Mouse (Mus musculus): ENCODE data around the gene Ahsg. TPM values are rescaled to one million over a fixed set of nuclear protein-coding genes. Genes with fewer than 3 reads are reported as not detected.

Gene Ahsg
- polyA plus RNA-seq, 1 experiment from 2014 or later: 1.6 TPM

GRCm38 (mm10) chr16:22883441-22883840, 7.6 kb upstream of the Ahsg start:
- no peaks in the 10 kb centered on the region for H3K9me3 ChIP-seq (ENCODE audit: control insufficient read depth)
- no peaks in the 10 kb centered on the region for H3K27me3 ChIP-seq (replicated peaks; ENCODE audit: control insufficient read depth, insufficient read depth, low read length)
- H3K4me1 ChIP-seq (replicated peaks; ENCODE audit: control insufficient read depth, insufficient read depth, low read length): no peaks in the 10 kb centered on the region
- H3K27ac ChIP-seq (ENCODE audit: low read depth, low read length): no peak overlapping the region
- ATAC-seq: no peak
- H3K4me3 ChIP-seq (ENCODE audit: low read depth, low read length): no peak overlapping the region
- H3K36me3 ChIP-seq (ENCODE audit: control insufficient read depth, insufficient read depth): no peaks in the 10 kb centered on the region
- no peak for TF ChIP-seq CTCF (IDR thresholded peaks at IDR 0.05; ENCODE audit: low read depth)
- no peak overlapping the region for H3K4me2 ChIP-seq (replicated peaks; ENCODE audit: low read depth)
- 75% methylated on average over 5 of the region's 5 CpGs for WGBS
- no peak overlapping the region for H3K9ac ChIP-seq (ENCODE audit: low read depth, low read length)

DNA sequence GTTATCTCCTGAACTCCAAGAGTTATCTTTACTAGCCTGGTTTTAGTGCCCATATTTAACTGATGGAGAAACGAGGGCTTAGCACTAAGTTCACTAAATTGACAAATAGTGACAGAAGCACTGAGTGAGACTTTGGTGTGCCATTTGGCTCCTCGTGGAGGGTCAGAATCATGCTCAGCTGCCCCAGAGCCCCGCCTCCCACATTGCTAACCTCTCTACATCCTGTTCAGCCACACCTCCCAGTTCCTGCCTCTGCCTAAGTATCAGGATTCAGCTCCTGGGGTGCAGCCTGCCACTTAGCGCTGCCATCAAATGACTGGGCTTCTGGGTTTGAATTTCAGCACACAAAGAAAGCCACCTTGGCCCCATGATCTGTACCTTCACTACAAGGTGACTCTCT, 5.7 kb upstream of the Ahsg start:
- no peak overlapping the region for H3K4me3 ChIP-seq (ENCODE audit: low read depth, low read length)
- ATAC-seq: no peak
- 17% methylated on average over 4 of the region's 4 CpGs for WGBS
- no peak for TF ChIP-seq CTCF (IDR thresholded peaks at IDR 0.05; ENCODE audit: low read depth)
- no peaks in the 10 kb centered on the region for H3K9me3 ChIP-seq (ENCODE audit: control insufficient read depth)
- no peaks in the 10 kb centered on the region for H3K27me3 ChIP-seq (replicated peaks; ENCODE audit: control insufficient read depth, insufficient read depth, low read length)
- H3K4me2 ChIP-seq (replicated peaks; ENCODE audit: low read depth): no peak overlapping the region
- no peak overlapping the region for H3K9ac ChIP-seq (ENCODE audit: low read depth, low read length)
- no peaks in the 10 kb centered on the region for H3K36me3 ChIP-seq (ENCODE audit: control insufficient read depth, insufficient read depth)
- H3K4me1 ChIP-seq (replicated peaks; ENCODE audit: control insufficient read depth, insufficient read depth, low read length): no peaks in the 10 kb centered on the region
- H3K27ac ChIP-seq (ENCODE audit: low read depth, low read length): no peak overlapping the region

DNA sequence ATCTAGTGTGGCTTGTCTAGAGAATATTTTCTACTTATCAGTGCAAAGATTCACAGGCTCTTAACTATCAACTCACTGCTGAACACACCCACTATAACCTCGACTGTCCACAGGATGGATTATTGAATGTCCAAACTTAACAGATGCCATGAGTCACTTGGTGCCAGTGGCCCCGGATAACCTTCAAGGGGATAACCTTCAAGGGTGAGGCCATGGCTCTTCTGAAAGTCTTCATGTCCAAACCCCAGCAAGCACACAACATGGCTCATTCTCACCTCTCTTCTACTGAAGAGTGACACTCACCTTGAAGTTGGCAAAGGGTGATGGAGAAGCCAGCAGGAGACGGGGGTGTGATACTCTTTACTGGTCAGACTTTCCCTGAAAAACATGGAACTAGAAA, 4.4 kb upstream of the Ahsg start:
- WGBS: 55% methylated on average over 3 of the region's 3 CpGs
- TF ChIP-seq CTCF (IDR thresholded peaks at IDR 0.05; ENCODE audit: low read depth): no peak
- H3K27me3 ChIP-seq (replicated peaks; ENCODE audit: control insufficient read depth, insufficient read depth, low read length): no peaks in the 10 kb centered on the region
- H3K9me3 ChIP-seq (ENCODE audit: control insufficient read depth): no peaks in the 10 kb centered on the region
- H3K27ac ChIP-seq (ENCODE audit: low read depth, low read length): no peak overlapping the region
- H3K36me3 ChIP-seq (ENCODE audit: control insufficient read depth, insufficient read depth): no peaks in the 10 kb centered on the region
- no peak overlapping the region for H3K4me3 ChIP-seq (ENCODE audit: low read depth, low read length)
- no peak overlapping the region for H3K9ac ChIP-seq (ENCODE audit: low read depth, low read length)
- no peaks in the 10 kb centered on the region for H3K4me1 ChIP-seq (replicated peaks; ENCODE audit: control insufficient read depth, insufficient read depth, low read length)
- ATAC-seq: no peak
- H3K4me2 ChIP-seq (replicated peaks; ENCODE audit: low read depth): no peak overlapping the region

DNA sequence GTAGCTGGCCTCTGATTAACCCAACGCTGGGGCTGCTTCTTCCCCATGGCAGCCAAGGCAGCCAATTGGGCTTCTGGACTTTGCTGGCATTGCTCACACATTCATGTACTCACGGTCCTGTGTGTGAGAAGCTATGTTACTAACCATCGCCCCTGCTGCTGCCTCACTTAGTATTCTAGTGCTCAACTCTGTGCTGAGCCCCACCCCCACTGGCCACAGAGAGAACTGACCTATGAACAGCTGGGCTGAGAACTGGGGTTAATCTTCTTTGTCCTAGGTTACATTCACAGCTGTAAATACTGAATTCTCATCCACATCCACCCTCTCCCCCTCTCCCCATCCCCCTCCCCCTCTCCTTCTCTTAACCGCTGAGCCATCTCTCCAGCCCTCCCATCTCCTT, 2.2 kb upstream of the Ahsg start:
- ATAC-seq: no peak
- WGBS: 82% methylated on average over 4 of the region's 4 CpGs

GRCm38 (mm10) chr16:22889716-22890115, 1.4 kb upstream of the Ahsg start:
- no peak overlapping the region for H3K27ac ChIP-seq (ENCODE audit: low read depth, low read length)
- 87% methylated on average over 8 of the region's 8 CpGs for WGBS
- no peaks in the 10 kb centered on the region for H3K9me3 ChIP-seq (ENCODE audit: control insufficient read depth)
- no peak overlapping the region for H3K4me2 ChIP-seq (replicated peaks; ENCODE audit: low read depth)
- H3K36me3 ChIP-seq (ENCODE audit: control insufficient read depth, insufficient read depth): no peaks in the 10 kb centered on the region
- H3K4me1 ChIP-seq (replicated peaks; ENCODE audit: control insufficient read depth, insufficient read depth, low read length): no peaks in the 10 kb centered on the region
- H3K9ac ChIP-seq (ENCODE audit: low read depth, low read length): no peak overlapping the region
- ATAC-seq: no peak
- TF ChIP-seq CTCF (IDR thresholded peaks at IDR 0.05; ENCODE audit: low read depth): no peak
- no peaks in the 10 kb centered on the region for H3K27me3 ChIP-seq (replicated peaks; ENCODE audit: control insufficient read depth, insufficient read depth, low read length)
- no peak overlapping the region for H3K4me3 ChIP-seq (ENCODE audit: low read depth, low read length)

More for the DNA sequence above, 2.2 kb upstream of the Ahsg start:
- no peak overlapping the region for H3K4me3 ChIP-seq (ENCODE audit: low read depth, low read length)
- no peaks in the 10 kb centered on the region for H3K36me3 ChIP-seq (ENCODE audit: control insufficient read depth, insufficient read depth)
- no peaks in the 10 kb centered on the region for H3K27me3 ChIP-seq (replicated peaks; ENCODE audit: control insufficient read depth, insufficient read depth, low read length)
- no peak overlapping the region for H3K9ac ChIP-seq (ENCODE audit: low read depth, low read length)
- H3K4me1 ChIP-seq (replicated peaks; ENCODE audit: control insufficient read depth, insufficient read depth, low read length): no peaks in the 10 kb centered on the region
- no peaks in the 10 kb centered on the region for H3K9me3 ChIP-seq (ENCODE audit: control insufficient read depth)
- no peak overlapping the region for H3K4me2 ChIP-seq (replicated peaks; ENCODE audit: low read depth)
- TF ChIP-seq CTCF (IDR thresholded peaks at IDR 0.05; ENCODE audit: low read depth): no peak
- H3K27ac ChIP-seq (ENCODE audit: low read depth, low read length): no peak overlapping the region

DNA sequence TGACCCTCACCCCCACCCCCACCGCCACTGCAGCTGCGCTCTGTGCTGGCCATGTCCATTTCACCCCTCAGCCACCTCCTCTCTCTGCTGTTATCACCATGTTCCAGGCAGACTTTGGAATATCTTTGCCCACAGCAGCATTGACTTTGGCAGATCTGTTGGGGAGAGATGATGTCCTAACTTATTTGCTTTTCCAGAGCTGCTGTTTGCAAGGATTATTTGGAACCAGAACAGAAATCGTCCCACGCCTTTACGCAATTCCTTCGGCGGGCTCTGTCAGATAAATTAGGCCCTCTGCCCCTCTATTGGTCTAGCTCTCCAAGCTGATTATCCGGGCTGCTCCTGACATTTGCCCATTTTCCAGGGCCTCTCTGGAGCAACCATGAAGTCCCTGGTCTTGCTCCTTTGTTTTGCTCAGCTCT, 667 bp downstream of the Ahsg start:
- H3K27me3 ChIP-seq (replicated peaks; ENCODE audit: control insufficient read depth, insufficient read depth, low read length): no peaks in the 10 kb centered on the region
- H3K27ac ChIP-seq (ENCODE audit: low read depth, low read length): no peak overlapping the region
- TF ChIP-seq CTCF (IDR thresholded peaks at IDR 0.05; ENCODE audit: low read depth): no peak
- H3K4me1 ChIP-seq (replicated peaks; ENCODE audit: control insufficient read depth, insufficient read depth, low read length): no peaks in the 10 kb centered on the region
- 81% methylated on average over 8 of the region's 8 CpGs for WGBS
- H3K9ac ChIP-seq (ENCODE audit: low read depth, low read length): no peak overlapping the region
- ATAC-seq: no peak
- no peaks in the 10 kb centered on the region for H3K36me3 ChIP-seq (ENCODE audit: control insufficient read depth, insufficient read depth)
- H3K9me3 ChIP-seq (ENCODE audit: control insufficient read depth): no peaks in the 10 kb centered on the region
- no peak overlapping the region for H3K4me3 ChIP-seq (ENCODE audit: low read depth, low read length)
- H3K4me2 ChIP-seq (replicated peaks; ENCODE audit: low read depth): no peak overlapping the region

DNA sequence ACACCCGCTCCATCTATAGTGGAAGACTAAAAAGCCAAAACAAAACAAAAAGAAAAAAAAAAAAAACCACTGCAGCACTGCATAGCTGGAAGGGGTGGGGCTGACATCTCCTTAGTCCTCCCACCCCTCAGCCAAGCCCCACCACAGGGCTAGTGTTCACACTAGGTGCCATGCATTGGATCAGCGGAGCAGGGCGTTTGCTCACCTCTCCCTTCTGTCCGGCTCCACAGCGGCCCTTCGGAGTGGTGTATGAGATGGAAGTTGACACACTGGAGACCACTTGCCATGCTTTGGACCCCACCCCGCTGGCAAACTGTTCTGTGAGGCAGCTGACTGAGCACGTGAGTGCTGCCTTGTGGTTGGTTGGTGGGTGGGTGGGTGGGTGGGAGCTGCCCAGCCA, 3.0 kb downstream of the Ahsg start:
- Histone ChIP-seq H3K27ac (ENCODE audit: low read depth, low read length) (no peak overlapping the region), H3K4me2 (replicated peaks; ENCODE audit: low read depth) (no peak overlapping the region), H3K27me3 (replicated peaks; ENCODE audit: control insufficient read depth, insufficient read depth, low read length) (no peaks in the 10 kb centered on the region), H3K9me3 (ENCODE audit: control insufficient read depth) (no peaks in the 10 kb centered on the region), H3K4me1 (replicated peaks; ENCODE audit: control insufficient read depth, insufficient read depth, low read length) (no peaks in the 10 kb centered on the region), H3K36me3 (ENCODE audit: control insufficient read depth, insufficient read depth) (no peaks in the 10 kb centered on the region), H3K9ac (ENCODE audit: low read depth, low read length) (no peak overlapping the region), H3K4me3 (ENCODE audit: low read depth, low read length) (no peak overlapping the region)
- WGBS: 68% methylated on average over 7 of the region's 8 CpGs
- TF ChIP-seq CTCF (IDR thresholded peaks at IDR 0.05; ENCODE audit: low read depth): no peak
- ATAC-seq: no peak

All from intestine, postnatal 0 days (tissue).